Mouse (Mus musculus): ENCODE measurements around the gene Plekhh2. TPM values are rescaled to one million over a fixed set of nuclear protein-coding genes. Genes with fewer than 3 reads are reported as not detected.

The Plekhh2 gene
- polyA plus RNA-seq, 1 experiment from 2014 or later: 3.2 TPM

- Histone ChIP-seq H3K4me2 (no peak overlapping the region), H3K27me3 (ENCODE audit: control insufficient read depth, insufficient read depth, low read length) (no peaks in the 10 kb centered on the region), H3K27ac (ENCODE audit: low read depth, low read length) (no peak overlapping the region), H3K9ac (ENCODE audit: low read depth, low read length) (no peak overlapping the region), H3K9me3 (replicated peaks; ENCODE audit: control insufficient read depth, low read length) (no peaks in the 10 kb centered on the region), H3K4me3 (ENCODE audit: low read depth, low read length) (no peak overlapping the region), H3K36me3 (ENCODE audit: control insufficient read depth, insufficient read depth, low read length) (no peaks in the 10 kb centered on the region), H3K4me1 (ENCODE audit: control insufficient read depth, insufficient read depth, low read length) (0 out of 2 replicates have a peak, but pooled peaks cover 2% of the 10 kb centered on the region)
- 45% methylated on average over 3 of the region's 3 CpGs for WGBS (ENCODE audit: insufficient replicate concordance)
- ATAC-seq (replicated peaks; ENCODE audit: insufficient number of reproducible peaks, low FRiP score, low TSS enrichment): no peak
These were observed 3.0 kb upstream of the Plekhh2 start for GRCm38 (mm10) chr17:84508736-84509135.

- H3K36me3 ChIP-seq (ENCODE audit: control insufficient read depth, insufficient read depth, low read length): no peaks in the 10 kb centered on the region
- no peaks in the 10 kb centered on the region for H3K9me3 ChIP-seq (replicated peaks; ENCODE audit: control insufficient read depth, low read length)
- no peak overlapping the region for H3K4me3 ChIP-seq (ENCODE audit: low read depth, low read length)
- no peak overlapping the region for H3K9ac ChIP-seq (ENCODE audit: low read depth, low read length)
- no peak overlapping the region for H3K27ac ChIP-seq (ENCODE audit: low read depth, low read length)
- H3K27me3 ChIP-seq (ENCODE audit: control insufficient read depth, insufficient read depth, low read length): no peaks in the 10 kb centered on the region
- H3K4me1 ChIP-seq (ENCODE audit: control insufficient read depth, insufficient read depth, low read length): 0 out of 2 replicates have a peak, but pooled peaks cover 2% of the 10 kb centered on the region
- H3K4me2 ChIP-seq: no peak overlapping the region
- 43% methylated on average over 4 of the region's 4 CpGs for WGBS (ENCODE audit: insufficient replicate concordance)
- no peak for ATAC-seq (replicated peaks; ENCODE audit: insufficient number of reproducible peaks, low FRiP score, low TSS enrichment)
These were observed 2.5 kb upstream of the Plekhh2 start for GRCm38 (mm10) chr17:84509176-84509575.

- no peak overlapping the region for H3K4me2 ChIP-seq
- WGBS (ENCODE audit: insufficient replicate concordance): 64% methylated on average over 5 of the region's 5 CpGs
- no peaks in the 10 kb centered on the region for H3K36me3 ChIP-seq (ENCODE audit: control insufficient read depth, insufficient read depth, low read length)
- no peak overlapping the region for H3K27ac ChIP-seq (ENCODE audit: low read depth, low read length)
- ATAC-seq (replicated peaks; ENCODE audit: insufficient number of reproducible peaks, low FRiP score, low TSS enrichment): no peak
- H3K4me3 ChIP-seq (ENCODE audit: low read depth, low read length): no peak overlapping the region
- H3K9me3 ChIP-seq (replicated peaks; ENCODE audit: control insufficient read depth, low read length): no peaks in the 10 kb centered on the region
- 0 out of 2 replicates have a peak, but pooled peaks cover 2% of the 10 kb centered on the region for H3K4me1 ChIP-seq (ENCODE audit: control insufficient read depth, insufficient read depth, low read length)
- no peak overlapping the region for H3K9ac ChIP-seq (ENCODE audit: low read depth, low read length)
- H3K27me3 ChIP-seq (ENCODE audit: control insufficient read depth, insufficient read depth, low read length): no peaks in the 10 kb centered on the region
These were observed 1.3 kb upstream of the Plekhh2 start for GRCm38 (mm10) chr17:84510355-84510754.

GRCm38 (mm10) chr17:84510961-84511639 lies 595 bp upstream of the Plekhh2 start:
- no peak overlapping the region for H3K27ac ChIP-seq (ENCODE audit: low read depth, low read length)
- 28% methylated on average over 11 of the region's 11 CpGs for WGBS (ENCODE audit: insufficient replicate concordance)
- ATAC-seq (replicated peaks; ENCODE audit: insufficient number of reproducible peaks, low FRiP score, low TSS enrichment): no peak

GRCm38 (mm10) chr17:84512516-84513085 lies 906 bp downstream of the Plekhh2 start:
- no peak for ATAC-seq (replicated peaks; ENCODE audit: insufficient number of reproducible peaks, low FRiP score, low TSS enrichment)
- no peaks in the 10 kb centered on the region for H3K36me3 ChIP-seq (ENCODE audit: control insufficient read depth, insufficient read depth, low read length)
- 32% methylated on average over 4 of the region's 4 CpGs for WGBS (ENCODE audit: insufficient replicate concordance)
- H3K9me3 ChIP-seq (replicated peaks; ENCODE audit: control insufficient read depth, low read length): no peaks in the 10 kb centered on the region
- H3K27ac ChIP-seq (ENCODE audit: low read depth, low read length): no peak overlapping the region
- H3K4me3 ChIP-seq (ENCODE audit: low read depth, low read length): peak overlapping the region; percentile 72
- peak overlapping the region; percentile 98 for H3K4me2 ChIP-seq
- H3K4me1 ChIP-seq (ENCODE audit: control insufficient read depth, insufficient read depth, low read length): 0 out of 2 replicates have a peak, but pooled peaks cover 2% of the 10 kb centered on the region
- peak overlapping the region; percentile 74 for H3K9ac ChIP-seq (ENCODE audit: low read depth, low read length)
- H3K27me3 ChIP-seq (ENCODE audit: control insufficient read depth, insufficient read depth, low read length): no peaks in the 10 kb centered on the region

More at GRCm38 (mm10) chr17:84510961-84511639, 595 bp upstream of the Plekhh2 start:
- no peak overlapping the region for H3K9ac ChIP-seq (ENCODE audit: low read depth, low read length)
- H3K4me1 ChIP-seq (ENCODE audit: control insufficient read depth, insufficient read depth, low read length): 0 out of 2 replicates have a peak, but pooled peaks cover 2% of the 10 kb centered on the region
- H3K36me3 ChIP-seq (ENCODE audit: control insufficient read depth, insufficient read depth, low read length): no peaks in the 10 kb centered on the region
- H3K4me3 ChIP-seq (ENCODE audit: low read depth, low read length): peak overlapping the region; percentile 72
- peak overlapping the region; percentile 98 for H3K4me2 ChIP-seq
- no peaks in the 10 kb centered on the region for H3K27me3 ChIP-seq (ENCODE audit: control insufficient read depth, insufficient read depth, low read length)
- no peaks in the 10 kb centered on the region for H3K9me3 ChIP-seq (replicated peaks; ENCODE audit: control insufficient read depth, low read length)

- H3K27me3 ChIP-seq (ENCODE audit: control insufficient read depth, insufficient read depth, low read length): no peaks in the 10 kb centered on the region
These were observed 4.2 kb downstream of the Plekhh2 start for GRCm38 (mm10) chr17:84515901-84516300.

GRCm38 (mm10) chr17:84519346-84519745 lies 7.7 kb downstream of the Plekhh2 start:
- Histone ChIP-seq H3K4me1 (ENCODE audit: control insufficient read depth, insufficient read depth, low read length) (no peaks in the 10 kb centered on the region), H3K9ac (ENCODE audit: low read depth, low read length) (no peak overlapping the region), H3K4me3 (ENCODE audit: low read depth, low read length) (no peak overlapping the region), H3K27ac (ENCODE audit: low read depth, low read length) (no peak overlapping the region), H3K27me3 (ENCODE audit: control insufficient read depth, insufficient read depth, low read length) (no peaks in the 10 kb centered on the region), H3K9me3 (replicated peaks; ENCODE audit: control insufficient read depth, low read length) (no peaks in the 10 kb centered on the region), H3K36me3 (ENCODE audit: control insufficient read depth, insufficient read depth, low read length) (no peaks in the 10 kb centered on the region), H3K4me2 (no peak overlapping the region)
- no peak for ATAC-seq (replicated peaks; ENCODE audit: insufficient number of reproducible peaks, low FRiP score, low TSS enrichment)
- WGBS (ENCODE audit: insufficient replicate concordance): 68% methylated on average over 3 of the region's 3 CpGs

More at GRCm38 (mm10) chr17:84515901-84516300, 4.2 kb downstream of the Plekhh2 start:
- Histone ChIP-seq H3K9ac (ENCODE audit: low read depth, low read length) (no peak overlapping the region), H3K27ac (ENCODE audit: low read depth, low read length) (no peak overlapping the region), H3K4me2 (no peak overlapping the region), H3K36me3 (ENCODE audit: control insufficient read depth, insufficient read depth, low read length) (no peaks in the 10 kb centered on the region), H3K9me3 (replicated peaks; ENCODE audit: control insufficient read depth, low read length) (no peaks in the 10 kb centered on the region), H3K4me3 (ENCODE audit: low read depth, low read length) (no peak overlapping the region), H3K4me1 (ENCODE audit: control insufficient read depth, insufficient read depth, low read length) (no peaks in the 10 kb centered on the region)
- ATAC-seq (replicated peaks; ENCODE audit: insufficient number of reproducible peaks, low FRiP score, low TSS enrichment): no peak
- WGBS (ENCODE audit: insufficient replicate concordance): 64% methylated on average over 5 of the region's 5 CpGs

GRCm38 (mm10) chr17:84520057-84520456 lies 8.4 kb downstream of the Plekhh2 start:
- no peak for ATAC-seq (replicated peaks; ENCODE audit: insufficient number of reproducible peaks, low FRiP score, low TSS enrichment)
- no peaks in the 10 kb centered on the region for H3K9me3 ChIP-seq (replicated peaks; ENCODE audit: control insufficient read depth, low read length)
- no peak overlapping the region for H3K27ac ChIP-seq (ENCODE audit: low read depth, low read length)
- no peaks in the 10 kb centered on the region for H3K4me1 ChIP-seq (ENCODE audit: control insufficient read depth, insufficient read depth, low read length)
- no peaks in the 10 kb centered on the region for H3K36me3 ChIP-seq (ENCODE audit: control insufficient read depth, insufficient read depth, low read length)
- no peaks in the 10 kb centered on the region for H3K27me3 ChIP-seq (ENCODE audit: control insufficient read depth, insufficient read depth, low read length)
- H3K9ac ChIP-seq (ENCODE audit: low read depth, low read length): no peak overlapping the region
- H3K4me3 ChIP-seq (ENCODE audit: low read depth, low read length): no peak overlapping the region
- no peak overlapping the region for H3K4me2 ChIP-seq

- 72% methylated on average over 4 of the region's 4 CpGs for WGBS (ENCODE audit: insufficient replicate concordance)
- no peak overlapping the region for H3K4me3 ChIP-seq (ENCODE audit: low read depth, low read length)
- H3K9me3 ChIP-seq (replicated peaks; ENCODE audit: control insufficient read depth, low read length): no peaks in the 10 kb centered on the region
- H3K4me1 ChIP-seq (ENCODE audit: control insufficient read depth, insufficient read depth, low read length): peaks cover 7% of the 10 kb centered on the region; the same call in 1 of the 2 replicates
- no peak overlapping the region for H3K4me2 ChIP-seq
- no peaks in the 10 kb centered on the region for H3K36me3 ChIP-seq (ENCODE audit: control insufficient read depth, insufficient read depth, low read length)
- no peak overlapping the region for H3K27ac ChIP-seq (ENCODE audit: low read depth, low read length)
- no peak overlapping the region for H3K9ac ChIP-seq (ENCODE audit: low read depth, low read length)
- no peak for ATAC-seq (replicated peaks; ENCODE audit: insufficient number of reproducible peaks, low FRiP score, low TSS enrichment)
- no peaks in the 10 kb centered on the region for H3K27me3 ChIP-seq (ENCODE audit: control insufficient read depth, insufficient read depth, low read length)
These were observed 17.7 kb downstream of the Plekhh2 start for GRCm38 (mm10) chr17:84529356-84529755.

All from heart, embryonic 11.5 days (tissue).